Comparison of ENCODE assay signal across 24 mouse cellular contexts in genomic region chr5:53509927-53510326, GRCm38 (mm10). TPM values are rescaled to one million over a fixed set of nuclear protein-coding genes. Genes with fewer than 3 reads are reported as not detected.
DNase-seq lines count a peak whose midpoint lies in the region; TF ChIP-seq lines count a peak whose summit lies in the region.
"Had no signal": no experiment of that assay in that cellular context is flagged by ENCODE, and none has a peak within 500 bp of the region (broad histone marks: within the 10 kb centered on the region; RNA-seq: fewer than 3 reads in every experiment).

No protein-coding gene starts in this region.

- no peak for TF ChIP-seq CTCF in heart, adult 2 months (IDR thresholded peaks at IDR 0.05)
- TF ChIP-seq CTCF in testis, adult 2 months (IDR thresholded peaks at IDR 0.05; ENCODE audit: control insufficient read depth, insufficient read depth, insufficient replicate concordance, low read depth, low read length) = no peak
- TF ChIP-seq CTCF in cortical plate, adult 2 months (IDR thresholded peaks at IDR 0.05; ENCODE audit: extremely low read depth, insufficient read depth, low read length) = no peak
- no peak for TF ChIP-seq CTCF in small intestine, adult 2 months (IDR thresholded peaks at IDR 0.05; ENCODE audit: extremely low read depth, insufficient read length, insufficient replicate concordance, low read depth, low read length)

- H3K4me1 ChIP-seq in heart, adult 2 months (ENCODE audit: control insufficient read depth, insufficient read depth, low read length) = peaks cover 3% of the 10 kb centered on the region
- H3K4me1 ChIP-seq in testis, adult 2 months (ENCODE audit: control insufficient read depth, insufficient read depth, low read length) = no peaks in the 10 kb centered on the region
- no peaks in the 10 kb centered on the region for H3K4me1 ChIP-seq in cortical plate, adult 2 months (ENCODE audit: control insufficient read depth, insufficient read depth, low read length)
- H3K4me1 ChIP-seq in small intestine, adult 2 months (ENCODE audit: control insufficient read depth, insufficient read depth, insufficient read length, low read length) = 0 out of 2 replicates have a peak, but pooled peaks cover 3% of the 10 kb centered on the region
- H3K4me1 ChIP-seq: embryonic facial prominence, embryonic 12.5 days; forebrain, embryonic 12.5 days; heart, embryonic 13.5 days; midbrain, embryonic 13.5 days; neural tube, embryonic 13.5 days; stomach, embryonic 15.5 days had no signal

- TF ChIP-seq POLR2A in heart, adult 2 months (IDR thresholded peaks at IDR 0.05; ENCODE audit: insufficient read depth, low read depth, low read length) = no peak
- no peak for TF ChIP-seq POLR2A in testis, adult 2 months (IDR thresholded peaks at IDR 0.05; ENCODE audit: control insufficient read depth, low read depth, low read length)
- TF ChIP-seq POLR2A in cortical plate, adult 2 months (IDR thresholded peaks at IDR 0.05; ENCODE audit: extremely low read depth, insufficient read depth, low read length) = no peak
- no peak for TF ChIP-seq POLR2A in small intestine, adult 2 months (IDR thresholded peaks at IDR 0.05; ENCODE audit: low read depth, low read length)

- peak overlapping the region; percentile 34; the same call in 1 of the 2 replicates for H3K27ac ChIP-seq in heart, adult 2 months
- 0 out of 2 replicates have a peak overlapping the region, but pooled peaks have one; percentile 21 for H3K27ac ChIP-seq in testis, adult 2 months (ENCODE audit: control insufficient read depth, insufficient read depth, low read depth, low read length)
- peak overlapping the region; percentile 28; the same call in 1 of the 2 replicates for H3K27ac ChIP-seq in cortical plate, adult 2 months (ENCODE audit: insufficient read depth, low read length)
- H3K27ac ChIP-seq in small intestine, adult 2 months (ENCODE audit: insufficient read depth, low read depth, low read length) = 0 out of 2 replicates have a peak overlapping the region, but pooled peaks have one; percentile 2
- H3K27ac ChIP-seq: embryonic facial prominence, embryonic 12.5 days; forebrain, embryonic 12.5 days; heart, embryonic 13.5 days; hindbrain, embryonic 14.5 days; midbrain, embryonic 13.5 days; neural tube, embryonic 13.5 days; stomach, embryonic 15.5 days had no signal

- H3K27me3 ChIP-seq in heart, adult 2 months (ENCODE audit: control insufficient read depth, insufficient read depth, low read length) = no peaks in the 10 kb centered on the region
- no peaks in the 10 kb centered on the region for H3K27me3 ChIP-seq in testis, adult 2 months (ENCODE audit: control insufficient read depth, insufficient read depth, low read length)
- H3K27me3 ChIP-seq in small intestine, adult 2 months (ENCODE audit: control insufficient read depth, insufficient read depth, low read length) = no peaks in the 10 kb centered on the region
- H3K27me3 ChIP-seq: embryonic facial prominence, embryonic 12.5 days; forebrain, embryonic 12.5 days; midbrain, embryonic 13.5 days; neural tube, embryonic 13.5 days; stomach, embryonic 15.5 days had no signal

- H3K79me2 ChIP-seq in heart, adult 2 months (replicated peaks; ENCODE audit: control insufficient read depth, insufficient read depth, low read length) = no peaks in the 10 kb centered on the region

- no peaks in the 10 kb centered on the region for H3K36me3 ChIP-seq in heart, adult 2 months (ENCODE audit: control insufficient read depth, insufficient read depth, low read length)
- H3K36me3 ChIP-seq in testis, adult 2 months (ENCODE audit: control insufficient read depth, insufficient read depth, low read length) = no peaks in the 10 kb centered on the region
- H3K36me3 ChIP-seq in small intestine, adult 2 months (ENCODE audit: control insufficient read depth, insufficient read depth, low read length) = no peaks in the 10 kb centered on the region
- H3K36me3 ChIP-seq: embryonic facial prominence, embryonic 12.5 days; forebrain, embryonic 12.5 days; heart, embryonic 13.5 days; midbrain, embryonic 13.5 days; neural tube, embryonic 13.5 days; stomach, embryonic 15.5 days had no signal

- H3K4me3 ChIP-seq in heart, adult 2 months = no peak overlapping the region
- no peak overlapping the region for H3K4me3 ChIP-seq in testis, adult 2 months (ENCODE audit: control insufficient read depth, low read depth, low read length)
- H3K4me3 ChIP-seq in cortical plate, adult 2 months (ENCODE audit: insufficient read depth, low read length) = no peak overlapping the region
- no peak overlapping the region for H3K4me3 ChIP-seq in small intestine, adult 2 months (ENCODE audit: low read depth, low read length)
- H3K4me3 ChIP-seq: embryonic facial prominence, embryonic 12.5 days; erythroblast, embryonic 14.5 days; forebrain, embryonic 12.5 days; heart, embryonic 13.5 days; midbrain, embryonic 13.5 days; neural tube, embryonic 13.5 days; stomach, embryonic 15.5 days had no signal

- H3K9ac ChIP-seq in heart, adult 2 months (ENCODE audit: low read depth, low read length) = no peak overlapping the region
- H3K9ac ChIP-seq: embryonic facial prominence, embryonic 12.5 days; forebrain, embryonic 12.5 days; heart, embryonic 13.5 days; hindbrain, embryonic 14.5 days; midbrain, embryonic 13.5 days; neural tube, embryonic 13.5 days; stomach, embryonic 15.5 days had no signal

- TF ChIP-seq EP300 in heart, adult 2 months (IDR thresholded peaks at IDR 0.05; ENCODE audit: insufficient read depth, low read depth, low read length) = no peak

- 76% methylated on average over 2 of the region's 2 CpGs for WGBS in heart, adult 2 months
- whole genome bisulfite sequencing in small intestine, adult 2 months = 92% methylated on average over 2 of the region's 2 CpGs

- intact Hi-C loops in heart, adult 2 months (cut with DNase I) = loop anchor here (10.0 kb wide), 1 partner anchor 55 kb away; no protein-coding TSS in a partner anchor

- DNase-seq in heart, adult 2 months = no peak
- DNase-seq in heart, adult 9 months (ENCODE audit: low spot score in 2 of 2) = no peak
- no peak for DNase-seq in testis, postnatal 10 days (ENCODE audit: low spot score)
- no peak for DNase-seq in kidney, adult 8-10 months
- DNase-seq in c-Kit-positive CD71-positive TER-119-positive erythroid progenitor cells, embryonic 14.5 days (ENCODE audit: low spot score) = no peak
- DNase-seq: cerebellum, adult 11-12 months; cerebellum, postnatal 10 days; gastrocnemius, postnatal 10 days; kidney, postnatal 25 days; retina, postnatal 1 day; right cerebral cortex, postnatal 4 days; thymus, adult 2 months; thymus, postnatal 4 days had no signal

RNA-seq across cellular contexts. Expression of gene Rbpj, which starts 44.0 kb away (rescaled TPM):
- total RNA-seq in heart, adult 2 months (2021) = 10 to 100 TPM; 22.1 to 29.6 TPM
- polyA plus RNA-seq in heart, adult 2 months (2012; rRNA removed) = 13.5 and 18.1 TPM in 2 replicates
- polyA plus RNA-seq in testis, adult 2 months (2012; rRNA removed) = 4.2 and 6.0 TPM in 2 replicates
- polyA plus RNA-seq in cortical plate, adult 2 months (2012; rRNA removed) = 22.1 and 22.3 TPM in 2 replicates
- 2.7 and 5.2 TPM in 2 replicates for polyA plus RNA-seq in small intestine, adult 2 months (2012; rRNA removed)
